Mouse (Mus musculus) brain, embryonic 14.5 days (tissue): ENCODE measurements around the gene Dst.

Experiments
- CTCF ChIP-seq: fragments of 200-500 bp; IDR thresholded peaks from 2 replicates; pipeline ENCODE4 v1.5.1; 2012; ENCODE audit warnings: inconsistent platforms, mild to moderate bottlenecking, moderate library complexity, borderline replicate concordance; ENCODE audit not compliant: insufficient read depth, insufficient read length; ENCODE audit errors: extremely low read depth
- POLR2A ChIP-seq: fragments of 200-500 bp; IDR thresholded peaks from 2 replicates; pipeline ENCODE4 v1.6.1; 2012; ENCODE audit warnings: mild to moderate bottlenecking, inconsistent platforms, borderline replicate concordance; ENCODE audit not compliant: poor library complexity, insufficient read depth, insufficient read length, severe bottlenecking; ENCODE audit errors: extremely low read depth

DNA sequence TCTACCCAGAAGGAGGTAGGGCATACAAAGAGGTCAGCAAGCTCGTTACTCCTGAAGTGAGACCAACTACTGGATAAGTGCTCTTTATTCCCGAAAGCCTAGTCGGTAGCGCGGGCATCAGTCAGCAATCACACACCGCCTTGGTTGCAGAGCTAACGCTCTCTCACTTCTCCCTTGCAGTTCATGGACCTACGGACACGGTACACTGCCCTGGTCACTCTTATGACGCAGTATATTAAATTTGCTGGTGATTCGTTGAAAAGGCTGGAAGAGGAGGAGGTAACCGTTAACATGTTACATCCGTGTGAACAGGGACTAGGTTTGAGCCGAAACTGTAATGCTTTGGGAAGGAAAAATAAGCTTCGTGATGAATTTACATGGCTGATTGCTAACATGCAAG lies 266.5 kb downstream of the Dst start:
- no peak for TF ChIP-seq CTCF
- no peak for TF ChIP-seq POLR2A
